Mouse (Mus musculus): ENCODE measurements at regions not wholly inside any gene's neighbourhood (a gene's known extent, or its start where the extent isn't known, plus 50 kb on each side); places are given as distances from the start of the nearest gene placed in this dataset.

GRCm38 (mm10) chr5:119201251-119201650, 469.2 kb upstream of the Tbx3 start:
- no peak for TF ChIP-seq CTCF (IDR thresholded peaks at IDR 0.05; ENCODE audit: control insufficient read depth, insufficient read depth, insufficient replicate concordance, low read depth, low read length)
- TF ChIP-seq POLR2A (IDR thresholded peaks at IDR 0.05; ENCODE audit: control insufficient read depth, low read depth, low read length): no peak
